Mouse (Mus musculus) cortical plate, adult 2 months (tissue): ENCODE measurements around the gene Lasp1.

ENCODE experiments used
- CTCF ChIP-seq: fragments of 200-500 bp; IDR thresholded peaks from 2 replicates; pipeline ENCODE4 v1.5.1; 2011; ENCODE audit warnings: mild to moderate bottlenecking, control low read depth, low read length; ENCODE audit not compliant: insufficient read depth; ENCODE audit errors: extremely low read depth
- POLR2A ChIP-seq: fragments of 200-500 bp; IDR thresholded peaks from 2 replicates; pipeline ENCODE4 v1.6.1; 2011; ENCODE audit warnings: mild to moderate bottlenecking, low read length, control low read depth; ENCODE audit not compliant: insufficient read depth; ENCODE audit errors: extremely low read depth

DNA sequence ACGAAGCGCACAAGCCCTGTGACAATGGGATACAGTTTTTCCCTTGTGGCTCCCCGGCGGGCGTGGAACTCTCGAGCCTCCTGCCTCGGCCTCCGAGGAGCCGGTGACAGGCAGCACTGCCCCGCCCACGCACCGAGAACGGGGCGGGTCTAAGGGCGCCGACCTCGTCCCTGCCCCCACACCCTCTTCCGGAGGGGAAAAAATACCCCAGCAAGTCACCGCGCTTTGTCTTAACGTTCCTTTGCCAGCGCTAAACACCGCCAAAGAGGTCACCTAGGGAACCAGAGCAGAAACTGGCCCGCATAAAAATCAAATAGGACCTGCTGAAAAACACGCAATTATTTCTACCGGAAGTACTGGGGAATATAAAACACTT, 84.7 kb downstream of the Lasp1 start:
- TF ChIP-seq CTCF (no peak), POLR2A (no peak)
